ENCODE assay signal across 8 mouse cellular contexts in the genomic region with DNA sequence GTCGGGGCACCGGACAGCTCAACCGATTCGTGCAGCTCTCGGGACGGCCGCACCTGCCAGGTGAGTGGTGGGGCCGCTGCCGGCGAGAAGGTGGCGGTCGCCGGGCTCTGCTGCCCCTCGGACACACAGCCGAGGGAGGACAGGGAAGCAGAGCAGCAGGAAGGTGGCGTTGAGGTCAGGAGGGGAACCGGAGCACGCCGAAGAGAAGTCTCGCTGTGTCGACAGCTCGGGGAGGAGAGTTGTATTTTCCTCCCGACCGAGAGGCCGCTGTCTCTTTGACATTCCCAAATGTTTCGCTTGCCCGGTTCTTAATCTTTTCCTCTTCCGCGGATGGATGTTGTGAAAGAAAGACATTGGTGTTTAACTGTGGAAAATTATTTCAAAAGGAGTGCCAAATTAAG. TPM values are rescaled to one million over a fixed set of nuclear protein-coding genes. Genes with fewer than 3 reads are reported as not detected.
DNase-seq lines count a peak whose midpoint lies in the region; ATAC-seq lines count a peak whose summit lies in the region.

No protein-coding gene starts in this region.

- under 1% methylated on average over 26 of the region's 29 CpGs for WGBS in kidney, embryonic 16.5 days
- under 1% methylated on average over 29 of the region's 29 CpGs for WGBS in forebrain, embryonic 12.5 days
- WGBS in neural tube, embryonic 13.5 days = under 1% methylated on average over 29 of the region's 29 CpGs

- H3K4me1 ChIP-seq in kidney, embryonic 16.5 days (ENCODE audit: insufficient read depth, low read length) = peaks cover 11% of the 10 kb centered on the region
- peaks cover 13% of the 10 kb centered on the region for H3K4me1 ChIP-seq in forebrain, embryonic 12.5 days
- peaks cover 14% of the 10 kb centered on the region for H3K4me1 ChIP-seq in neural tube, embryonic 13.5 days (replicated peaks)

- H3K27ac ChIP-seq in kidney, embryonic 16.5 days (ENCODE audit: low read length) = peak overlapping the region; percentile 97
- peak overlapping the region; percentile 93 for H3K27ac ChIP-seq in forebrain, embryonic 12.5 days
- peak overlapping the region; percentile 98 for H3K27ac ChIP-seq in neural tube, embryonic 13.5 days (replicated peaks)

- H3K27me3 ChIP-seq in kidney, embryonic 16.5 days (ENCODE audit: insufficient read depth, low read length) = no peaks in the 10 kb centered on the region
- H3K27me3 ChIP-seq in forebrain, embryonic 12.5 days = no peaks in the 10 kb centered on the region
- no peaks in the 10 kb centered on the region for H3K27me3 ChIP-seq in neural tube, embryonic 13.5 days

- H3K36me3 ChIP-seq in kidney, embryonic 16.5 days (ENCODE audit: insufficient read depth, low read length) = no peaks in the 10 kb centered on the region
- H3K36me3 ChIP-seq in forebrain, embryonic 12.5 days (replicated peaks) = no peaks in the 10 kb centered on the region
- no peaks in the 10 kb centered on the region for H3K36me3 ChIP-seq in neural tube, embryonic 13.5 days

- peak overlapping the region; percentile 97 for H3K9ac ChIP-seq in kidney, embryonic 16.5 days (replicated peaks; ENCODE audit: low read length)
- peak overlapping the region; percentile 90 for H3K9ac ChIP-seq in forebrain, embryonic 12.5 days
- peak overlapping the region; percentile 92 for H3K9ac ChIP-seq in neural tube, embryonic 13.5 days

- DNase-seq in kidney, postnatal 4 days = no peak
- DNase-seq in R1 (ENCODE audit: low read depth, low spot score) = peak; percentile 49
- peak; percentile 63 for DNase-seq in liver
- no peak for DNase-seq in cerebellum, adult 8-10 months
- DNase-seq in adrenal gland, postnatal 25 days = no peak

- peak overlapping the region; percentile 60 for H3K4me2 ChIP-seq in kidney, embryonic 16.5 days (replicated peaks; ENCODE audit: low read depth, low read length)
- H3K4me2 ChIP-seq in forebrain, embryonic 12.5 days = peak overlapping the region; percentile 62
- peak overlapping the region; percentile 68 for H3K4me2 ChIP-seq in neural tube, embryonic 13.5 days

- peak overlapping the region; percentile 98 for H3K4me3 ChIP-seq in kidney, embryonic 16.5 days (ENCODE audit: low read length)
- H3K4me3 ChIP-seq in forebrain, embryonic 12.5 days (replicated peaks) = peak overlapping the region; percentile 95
- H3K4me3 ChIP-seq in neural tube, embryonic 13.5 days = peak overlapping the region; percentile 93

- no peaks in the 10 kb centered on the region for H3K9me3 ChIP-seq in kidney, embryonic 16.5 days (ENCODE audit: low read length)
- H3K9me3 ChIP-seq in forebrain, embryonic 12.5 days = no peaks in the 10 kb centered on the region
- no peaks in the 10 kb centered on the region for H3K9me3 ChIP-seq in neural tube, embryonic 13.5 days

- ATAC-seq in kidney, embryonic 16.5 days (ENCODE audit: low FRiP score, low TSS enrichment) = no peak
- ATAC-seq in forebrain, embryonic 12.5 days (ENCODE audit: low FRiP score) = no peak; the same call in none of the 2 replicates
- no peak; the same call in none of the 2 replicates for ATAC-seq in neural tube, embryonic 13.5 days (ENCODE audit: low read depth)

RNA-seq across cellular contexts. Expression of a gene that starts 0.4 kb away (rescaled TPM):
- polyA plus RNA-seq in kidney, embryonic 16.5 days (2015; fragmentation: Nextera tagmentation; extraction: Ambion mirVana) = 26.8 and 30.2 TPM in 2 replicates
- polyA plus RNA-seq in forebrain, embryonic 12.5 days (2016; fragmentation: Nextera tagmentation; extraction: Ambion mirVana) = 43.1 and 47.2 TPM in 2 replicates
- polyA plus RNA-seq in neural tube, embryonic 13.5 days (2015; fragmentation: Nextera tagmentation; extraction: Ambion mirVana) = 27.8 and 31.4 TPM in 2 replicates
- 58.5 and 86.2 TPM in 2 replicates for total RNA-seq in adrenal gland, postnatal 25 days (2021)

RNA-seq across cellular contexts. Expression of a gene that starts 11.3 kb away (rescaled TPM):
- 69.8 and 71.7 TPM in 2 replicates for polyA plus RNA-seq in kidney, embryonic 16.5 days (2015; fragmentation: Nextera tagmentation; extraction: Ambion mirVana)
- 65.2 and 66.5 TPM in 2 replicates for polyA plus RNA-seq in forebrain, embryonic 12.5 days (2016; fragmentation: Nextera tagmentation; extraction: Ambion mirVana)
- polyA plus RNA-seq in neural tube, embryonic 13.5 days (2015; fragmentation: Nextera tagmentation; extraction: Ambion mirVana) = 59.0 and 59.6 TPM in 2 replicates
- total RNA-seq in adrenal gland, postnatal 25 days (2021) = 17.7 and 20.0 TPM in 2 replicates

Comparison
In these comparisons a context has a peak if more than half of its experiments do, and no peak if none do; other contexts are left out.
1. DNase-seq: peak in R1 (single experiment) and liver (single experiment); none in kidney, postnatal 4 days (0 of 2), cerebellum, adult 8-10 months (single experiment) and adrenal gland, postnatal 25 days (single experiment).
2. Peak in every context shown above with its lines, with median percentiles within 50 percentile points of each other: H3K27ac ChIP-seq, H3K4me2 ChIP-seq, H3K4me3 ChIP-seq and H3K9ac ChIP-seq.